Mouse (Mus musculus): ENCODE data around the gene Map1b. TPM values are rescaled to one million over a fixed set of nuclear protein-coding genes. Genes with fewer than 3 reads are reported as not detected.
A peak's percentile ranks its signal among the peaks of the same experiment; 100 is the strongest.

Map1b gene
- polyA plus RNA-seq (2015; fragmentation: Nextera tagmentation; extraction: Ambion mirVana), result 43.7 and 47.7 TPM in 2 replicates

DNA sequence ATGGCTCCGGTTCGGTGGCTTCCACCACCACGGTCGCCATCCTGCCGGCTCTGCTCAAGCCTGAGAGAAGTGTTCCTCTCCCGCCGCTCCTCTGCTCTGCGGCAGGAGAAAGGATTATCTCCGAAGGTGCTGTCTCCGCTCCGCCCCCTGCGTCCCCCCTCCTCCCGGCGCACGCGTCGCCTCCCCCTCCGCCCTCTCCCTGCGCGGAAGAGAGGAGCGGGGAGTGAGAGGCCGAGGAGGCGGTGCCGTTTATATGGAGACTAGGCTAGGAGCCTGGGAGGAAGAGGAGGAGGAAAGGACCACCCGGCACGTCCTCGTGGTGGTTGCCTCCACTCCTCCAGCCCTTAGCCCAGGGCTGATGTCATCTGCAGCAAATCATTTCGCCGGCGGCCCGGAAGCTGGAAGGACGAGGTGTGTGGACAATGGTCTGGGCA lies at the start of gene Map1b:
TSS of gene Map1b (minus strand) at position 93 of the 434 bp plus-strand sequence.
- Histone ChIP-seq H3K4me2 (replicated peaks; ENCODE audit: low read depth) (peak within 1 kb of the TSS; percentile 92), H3K4me3 (ENCODE audit: low read depth, low read length) (peak within 1 kb of the TSS; percentile 62), H3K9ac (ENCODE audit: low read depth, low read length) (peak within 1 kb of the TSS; percentile 49), H3K9me3 (ENCODE audit: control insufficient read depth) (no peaks in the 10 kb centered on the region), H3K27ac (ENCODE audit: low read depth, low read length) (peak within 1 kb of the TSS; percentile 28; the same call in 1 of the 2 replicates), H3K36me3 (ENCODE audit: control insufficient read depth, insufficient read depth) (no peaks in the 10 kb centered on the region), H3K4me1 (replicated peaks; ENCODE audit: control insufficient read depth, insufficient read depth, low read length) (no peaks in the 10 kb centered on the region), H3K27me3 (replicated peaks; ENCODE audit: control insufficient read depth, insufficient read depth, low read length) (peaks cover 11% of the 10 kb centered on the region; the same call in 1 of the 2 replicates)
- under 1% methylated on average over 26 of the region's 32 CpGs for WGBS
- ATAC-seq, result peak; percentile 66
- no peak for TF ChIP-seq CTCF (IDR thresholded peaks at IDR 0.05; ENCODE audit: low read depth)

DNA sequence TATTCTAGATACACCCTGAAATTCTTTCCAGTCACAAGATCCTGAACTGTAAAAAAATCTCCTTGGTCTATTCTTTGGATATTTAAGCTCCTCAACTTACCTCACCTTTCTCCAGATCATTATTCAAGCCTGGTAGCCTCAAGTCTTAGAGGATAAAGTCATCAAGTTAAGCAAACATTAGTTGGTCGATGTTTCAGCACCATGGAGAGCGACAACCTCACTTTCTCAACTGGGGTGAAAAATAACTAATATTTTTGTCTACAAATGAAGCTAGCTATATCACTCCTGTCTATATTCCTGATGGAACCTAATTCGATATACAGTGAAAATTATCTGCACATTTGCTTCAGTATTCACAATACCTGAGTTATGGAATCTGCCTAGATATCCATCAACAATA lies 48.0 kb upstream of the Map1b start:
- H3K27ac ChIP-seq (ENCODE audit: low read depth, low read length), result no peak overlapping the region
- H3K36me3 ChIP-seq (ENCODE audit: control insufficient read depth, insufficient read depth), result no peaks in the 10 kb centered on the region
- no peak overlapping the region for H3K4me2 ChIP-seq (replicated peaks; ENCODE audit: low read depth)
- no peak overlapping the region for H3K4me3 ChIP-seq (ENCODE audit: low read depth, low read length)
- no peaks in the 10 kb centered on the region for H3K9me3 ChIP-seq (ENCODE audit: control insufficient read depth)
- no peak overlapping the region for H3K9ac ChIP-seq (ENCODE audit: low read depth, low read length)
- H3K27me3 ChIP-seq (replicated peaks; ENCODE audit: control insufficient read depth, insufficient read depth, low read length), result no peaks in the 10 kb centered on the region
- no peak for ATAC-seq
- TF ChIP-seq CTCF (IDR thresholded peaks at IDR 0.05; ENCODE audit: low read depth), result no peak
- WGBS, result 15% methylated on average over 3 of the region's 3 CpGs
- H3K4me1 ChIP-seq (replicated peaks; ENCODE audit: control insufficient read depth, insufficient read depth, low read length), result no peaks in the 10 kb centered on the region

DNA sequence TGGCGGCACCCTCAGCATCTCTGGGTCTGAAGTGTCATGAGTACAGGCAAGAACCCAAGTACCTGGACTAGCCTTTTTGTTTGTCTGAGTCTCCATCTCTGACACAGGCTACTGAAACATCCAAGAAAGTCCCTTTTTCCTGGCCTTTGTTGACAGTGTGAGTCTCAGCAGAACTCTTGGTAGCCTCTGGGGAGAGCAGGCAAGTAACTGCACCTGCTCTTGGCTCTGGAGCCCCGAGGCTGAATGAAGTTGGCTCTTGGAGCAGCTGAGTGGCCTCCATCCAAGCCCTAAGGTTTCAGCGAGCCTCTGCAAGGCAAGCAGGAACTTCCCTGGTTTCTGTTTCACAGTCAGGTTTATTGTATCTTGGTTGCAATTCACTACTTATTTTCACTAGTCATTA lies 46.7 kb upstream of the Map1b start:
- no peaks in the 10 kb centered on the region for H3K27me3 ChIP-seq (replicated peaks; ENCODE audit: control insufficient read depth, insufficient read depth, low read length)
- no peak overlapping the region for H3K27ac ChIP-seq (ENCODE audit: low read depth, low read length)
- H3K9ac ChIP-seq (ENCODE audit: low read depth, low read length), result no peak overlapping the region
- WGBS, result 72% methylated on average over 3 of the region's 3 CpGs
- H3K4me2 ChIP-seq (replicated peaks; ENCODE audit: low read depth), result no peak overlapping the region
- TF ChIP-seq CTCF (IDR thresholded peaks at IDR 0.05; ENCODE audit: low read depth), result no peak
- no peak overlapping the region for H3K4me3 ChIP-seq (ENCODE audit: low read depth, low read length)
- no peak for ATAC-seq
- H3K4me1 ChIP-seq (replicated peaks; ENCODE audit: control insufficient read depth, insufficient read depth, low read length), result no peaks in the 10 kb centered on the region
- no peaks in the 10 kb centered on the region for H3K9me3 ChIP-seq (ENCODE audit: control insufficient read depth)
- no peaks in the 10 kb centered on the region for H3K36me3 ChIP-seq (ENCODE audit: control insufficient read depth, insufficient read depth)

DNA sequence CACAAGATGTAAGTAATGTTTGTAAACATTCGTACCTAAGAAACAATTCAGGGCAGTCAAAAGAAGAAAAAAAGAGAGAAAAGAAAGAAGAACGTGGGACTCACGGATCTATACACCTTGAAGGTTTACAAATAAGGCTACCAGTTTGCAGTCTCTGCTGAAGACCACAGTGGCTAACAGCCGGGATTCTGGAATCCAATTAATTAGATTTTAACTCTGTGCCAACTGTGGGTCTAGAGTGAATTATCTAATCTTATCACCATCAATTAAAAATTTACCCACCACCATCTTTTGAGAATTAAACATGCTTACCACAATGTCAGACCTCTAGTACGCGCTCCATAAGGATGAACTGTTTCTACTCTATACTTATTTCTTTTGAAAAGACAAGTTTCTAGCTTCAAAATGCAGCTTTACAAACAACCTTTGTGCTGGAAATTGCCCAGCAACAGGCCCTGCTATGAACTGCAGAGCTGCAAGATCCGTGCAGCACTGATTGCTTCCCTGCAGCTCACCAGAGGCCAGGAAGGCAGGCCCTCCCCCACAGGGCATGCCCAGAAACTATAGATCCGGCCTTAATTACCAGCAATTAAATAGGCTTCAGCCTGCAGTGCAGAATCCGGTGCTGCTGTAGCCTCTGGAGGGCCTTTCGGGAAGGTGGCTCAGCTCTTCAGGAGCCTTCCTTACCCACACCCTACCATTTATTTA lies 45.7 kb upstream of the Map1b start:
- H3K27ac ChIP-seq (ENCODE audit: low read depth, low read length), result no peak overlapping the region
- no peaks in the 10 kb centered on the region for H3K9me3 ChIP-seq (ENCODE audit: control insufficient read depth)
- 52% methylated on average over 10 of the region's 10 CpGs for WGBS
- no peak overlapping the region for H3K9ac ChIP-seq (ENCODE audit: low read depth, low read length)
- ATAC-seq, result no peak
- no peaks in the 10 kb centered on the region for H3K4me1 ChIP-seq (replicated peaks; ENCODE audit: control insufficient read depth, insufficient read depth, low read length)
- no peaks in the 10 kb centered on the region for H3K36me3 ChIP-seq (ENCODE audit: control insufficient read depth, insufficient read depth)
- H3K4me2 ChIP-seq (replicated peaks; ENCODE audit: low read depth), result no peak overlapping the region
- H3K27me3 ChIP-seq (replicated peaks; ENCODE audit: control insufficient read depth, insufficient read depth, low read length), result no peaks in the 10 kb centered on the region
- TF ChIP-seq CTCF (IDR thresholded peaks at IDR 0.05; ENCODE audit: low read depth), result no peak
- no peak overlapping the region for H3K4me3 ChIP-seq (ENCODE audit: low read depth, low read length)

DNA sequence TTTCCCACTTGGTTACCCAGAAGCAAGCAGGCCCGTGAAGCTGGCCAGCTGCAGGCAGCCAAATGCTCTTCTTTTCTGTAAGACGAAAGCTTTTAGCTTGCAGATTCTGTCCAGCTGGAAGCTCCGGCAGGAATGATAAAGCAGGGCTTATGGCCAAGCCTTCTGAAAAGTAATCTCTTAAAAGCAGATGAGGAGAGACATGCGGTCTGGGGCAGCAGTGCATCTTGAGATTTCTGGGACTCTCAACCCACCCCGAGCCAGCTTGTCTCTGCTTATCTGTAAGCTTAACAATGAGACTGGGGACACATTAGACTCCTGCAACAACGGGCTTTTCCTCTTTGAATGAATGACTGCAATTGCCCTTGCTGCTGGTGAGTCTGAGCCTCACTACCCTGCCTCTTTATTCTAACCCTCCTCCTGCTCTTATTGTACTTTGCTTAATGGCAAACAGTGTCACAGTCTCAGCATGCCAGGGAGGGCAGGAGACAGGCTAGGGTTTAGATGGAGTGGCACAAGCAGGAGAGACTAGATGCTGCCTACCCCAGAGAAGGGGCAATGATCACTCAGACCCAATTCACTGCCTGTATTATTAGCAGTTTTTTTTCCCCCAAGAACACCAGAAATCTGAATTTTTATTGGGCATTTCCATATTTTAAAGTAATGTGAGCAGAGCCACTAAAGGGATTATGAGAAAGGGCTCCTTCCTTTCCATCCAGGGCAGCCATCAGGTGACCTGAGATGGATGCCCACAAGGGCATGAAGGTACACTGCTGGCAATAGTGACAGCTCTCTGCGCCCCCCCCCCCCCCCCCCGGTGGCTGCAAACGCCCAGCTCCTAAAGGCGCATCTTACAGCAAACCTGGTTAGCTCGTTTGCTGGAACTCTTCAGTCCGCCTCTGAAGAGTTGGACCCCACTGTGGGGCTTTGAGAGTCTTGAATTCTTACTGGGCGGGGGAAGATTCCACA lies 44.6 kb upstream of the Map1b start:
- H3K4me3 ChIP-seq (ENCODE audit: low read depth, low read length), result no peak overlapping the region
- 63% methylated on average over 10 of the region's 13 CpGs for WGBS
- H3K4me2 ChIP-seq (replicated peaks; ENCODE audit: low read depth), result no peak overlapping the region
- H3K9ac ChIP-seq (ENCODE audit: low read depth, low read length), result no peak overlapping the region
- H3K9me3 ChIP-seq (ENCODE audit: control insufficient read depth), result no peaks in the 10 kb centered on the region
- H3K27me3 ChIP-seq (replicated peaks; ENCODE audit: control insufficient read depth, insufficient read depth, low read length), result no peaks in the 10 kb centered on the region
- no peak for TF ChIP-seq CTCF (IDR thresholded peaks at IDR 0.05; ENCODE audit: low read depth)
- no peaks in the 10 kb centered on the region for H3K36me3 ChIP-seq (ENCODE audit: control insufficient read depth, insufficient read depth)
- no peak overlapping the region for H3K27ac ChIP-seq (ENCODE audit: low read depth, low read length)
- no peak for ATAC-seq
- no peaks in the 10 kb centered on the region for H3K4me1 ChIP-seq (replicated peaks; ENCODE audit: control insufficient read depth, insufficient read depth, low read length)
